Mouse (Mus musculus): ENCODE data around the gene Apom.

Gene Apom

DNA sequence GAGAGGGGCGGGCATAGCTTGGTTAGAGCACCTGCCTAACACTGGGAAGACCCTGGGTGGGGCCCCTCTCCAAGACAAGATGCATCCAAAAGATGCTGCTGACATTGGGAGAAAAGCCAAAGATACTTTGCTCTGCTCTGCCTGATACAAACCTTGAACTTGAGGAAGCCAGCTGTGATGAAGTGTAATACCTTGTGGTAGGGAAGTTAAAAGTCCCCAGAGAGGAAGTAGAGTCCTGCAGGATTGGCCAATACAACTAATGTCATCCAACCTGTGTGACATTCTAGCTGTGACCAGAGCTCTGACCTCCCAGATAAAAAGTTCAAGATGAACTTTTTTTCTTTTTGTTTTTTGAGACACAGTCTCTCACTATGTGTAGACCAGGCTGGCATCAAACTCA lies 6.8 kb downstream of the Apom start:
- TF ChIP-seq GATA4 (IDR thresholded peaks at IDR 0.05; ENCODE audit: insufficient replicate concordance, low read length) = no peak

DNA sequence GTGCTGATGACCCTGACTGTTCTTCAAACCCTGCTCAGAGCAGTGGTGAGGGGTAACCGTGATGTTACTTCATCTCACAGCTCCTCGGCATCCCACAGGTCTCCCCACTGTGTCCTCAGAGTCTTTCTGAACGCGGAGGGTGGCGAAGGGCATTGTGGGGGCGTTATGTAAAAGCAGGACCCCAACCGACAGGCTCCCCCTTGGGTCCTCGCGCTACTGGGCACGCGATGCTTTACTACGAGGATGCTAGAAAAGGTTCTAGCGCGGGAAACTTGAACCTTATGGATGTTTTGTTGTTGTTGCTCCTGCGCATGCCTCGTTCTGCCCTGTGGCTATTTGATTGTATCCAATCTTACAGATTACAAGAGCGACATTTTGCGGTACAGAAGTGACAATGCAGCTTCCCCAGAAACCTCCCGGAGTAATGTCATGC lies 10.0 kb downstream of the Apom start, which contains the start of gene Csnk2b:
Gene Csnk2b, minus strand, starts transcription at position 183 of the 433 bp plus-strand sequence.
- no peak for TF ChIP-seq GATA4 (IDR thresholded peaks at IDR 0.05; ENCODE audit: insufficient replicate concordance, low read length)

DNA sequence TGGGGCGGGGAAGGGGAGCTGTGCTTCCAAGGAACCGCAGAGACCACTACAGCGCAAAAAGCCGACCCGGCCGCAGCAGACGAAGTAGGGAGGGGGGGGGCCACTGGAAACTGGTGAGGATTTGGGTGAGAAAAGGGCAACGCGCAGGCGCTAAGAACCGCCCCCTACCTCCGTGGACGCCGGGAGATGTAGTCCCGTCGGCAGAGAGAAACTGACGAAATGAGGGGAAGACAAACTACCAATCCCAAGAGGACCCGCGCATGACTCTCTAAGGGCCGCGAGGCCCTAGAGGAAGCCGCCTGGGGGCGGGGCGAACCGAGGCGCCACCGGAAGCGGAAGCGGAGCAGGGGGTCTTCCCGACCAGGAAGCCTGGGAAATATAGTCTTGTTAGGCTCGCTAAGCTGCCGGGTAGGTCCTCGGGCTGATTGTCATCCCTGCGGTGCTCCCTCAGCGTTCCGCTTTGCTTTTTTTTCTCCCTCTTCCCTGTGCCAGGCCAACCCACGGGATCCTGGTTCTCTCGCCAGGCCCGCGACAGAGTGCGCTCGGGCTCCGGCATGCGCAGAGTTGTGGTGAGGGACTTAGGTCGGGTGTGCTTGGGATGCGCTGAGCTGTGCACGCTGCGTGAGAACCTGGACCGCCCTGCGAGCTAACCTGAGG lies 10.6 kb downstream of the Apom start, which contains the start of gene Gpank1:
Gene Gpank1, plus strand, starts transcription at position 313 of the 657 bp plus-strand sequence.
- TF ChIP-seq GATA4 (IDR thresholded peaks at IDR 0.05; ENCODE audit: insufficient replicate concordance, low read length) = no peak

DNA sequence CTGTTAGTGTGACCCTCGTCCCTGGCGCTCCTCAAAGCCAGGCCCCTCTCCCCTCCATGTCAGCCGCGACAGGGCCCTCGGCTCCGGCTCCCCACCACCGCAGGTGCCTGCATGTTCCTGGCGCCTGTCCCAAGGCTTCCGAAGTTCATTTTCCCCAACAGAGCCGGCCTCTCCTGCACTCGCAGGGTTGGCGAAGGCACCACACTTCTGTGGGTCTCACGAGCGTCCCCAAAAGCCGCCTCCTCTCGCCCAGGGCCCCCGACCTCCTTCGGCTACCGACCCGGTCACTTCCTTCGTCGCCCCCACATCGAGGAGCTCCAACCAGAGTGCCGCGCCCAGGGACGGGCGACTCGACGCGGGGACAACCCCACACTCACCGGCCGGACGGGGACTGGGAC lies 11.1 kb downstream of the Apom start:
- no peak for TF ChIP-seq GATA4 (IDR thresholded peaks at IDR 0.05; ENCODE audit: insufficient replicate concordance, low read length)

DNA sequence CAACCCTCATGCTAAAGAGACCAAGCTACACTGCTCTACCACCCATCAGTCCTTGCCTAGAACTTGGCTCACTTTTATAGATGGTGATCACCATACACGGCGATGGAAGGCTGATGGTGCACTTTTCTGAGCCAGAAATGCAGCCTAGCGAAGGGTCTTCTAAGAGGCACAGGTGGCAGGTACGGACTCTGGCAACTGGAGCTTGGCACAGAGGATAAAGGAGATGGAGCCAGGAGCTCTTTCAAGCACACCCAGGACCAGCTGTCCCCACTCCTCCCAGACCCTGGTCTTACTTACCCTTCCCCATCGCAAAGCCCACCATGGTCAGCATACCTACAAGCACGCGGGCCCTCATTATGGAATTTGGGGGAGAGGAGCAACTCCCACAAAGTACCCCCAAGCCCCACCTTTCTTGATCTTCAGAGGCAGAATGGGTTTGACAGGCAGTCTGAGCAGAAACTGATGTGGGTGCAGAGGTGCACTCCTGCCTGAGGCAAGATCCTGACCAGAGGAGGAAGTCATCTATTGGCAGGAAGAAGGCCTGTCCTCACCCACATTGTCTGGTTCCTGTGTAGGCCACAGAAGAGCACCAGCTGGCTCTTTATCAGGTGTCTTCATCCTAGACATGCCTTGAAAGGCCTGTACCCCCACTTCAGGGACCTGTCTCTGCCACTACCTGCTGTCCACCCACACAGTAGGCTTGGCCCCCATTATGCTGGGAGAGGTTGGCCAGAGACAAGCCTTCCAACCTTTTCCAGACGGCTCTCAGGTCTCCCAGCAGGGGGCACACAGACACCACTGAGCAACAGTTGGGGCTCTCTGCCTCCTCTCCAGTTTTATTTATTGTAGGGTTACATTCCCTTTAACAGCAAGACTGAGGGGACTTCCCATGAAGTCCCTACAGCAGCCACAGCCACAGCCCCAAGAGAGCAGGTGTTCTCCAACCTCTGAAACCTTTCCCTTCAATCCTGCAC lies 16.5 kb downstream of the Apom start, which contains the start of gene Ly6g5b:
Gene Ly6g5b, minus strand, starts transcription at position 383 of the 974 bp plus-strand sequence.
- TF ChIP-seq GATA4 (IDR thresholded peaks at IDR 0.05; ENCODE audit: insufficient replicate concordance, low read length) = no peak

DNA sequence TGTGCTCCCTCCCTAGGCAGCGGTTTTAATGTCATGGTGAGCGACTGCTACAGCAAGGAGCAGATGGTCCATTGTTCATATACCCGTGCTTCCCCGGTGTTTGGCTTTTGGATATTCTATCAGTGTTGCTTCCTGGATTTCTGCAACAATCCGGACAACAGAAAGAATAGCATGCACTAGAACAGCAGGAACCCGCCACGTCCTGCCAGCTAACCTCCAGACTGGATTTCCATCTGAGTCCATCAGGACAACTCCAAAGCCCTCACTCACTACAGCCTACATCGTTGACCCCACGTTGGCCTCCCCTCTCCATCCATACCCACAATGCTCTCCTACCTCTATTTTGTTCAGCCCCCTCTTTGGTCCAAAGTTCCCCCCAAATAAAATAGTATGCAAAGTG lies 20.1 kb downstream of the Apom start:
- peak; percentile 48; the same call in 1 of the 2 replicates for TF ChIP-seq GATA4 (IDR thresholded peaks at IDR 0.05; ENCODE audit: insufficient replicate concordance, low read length)

DNA sequence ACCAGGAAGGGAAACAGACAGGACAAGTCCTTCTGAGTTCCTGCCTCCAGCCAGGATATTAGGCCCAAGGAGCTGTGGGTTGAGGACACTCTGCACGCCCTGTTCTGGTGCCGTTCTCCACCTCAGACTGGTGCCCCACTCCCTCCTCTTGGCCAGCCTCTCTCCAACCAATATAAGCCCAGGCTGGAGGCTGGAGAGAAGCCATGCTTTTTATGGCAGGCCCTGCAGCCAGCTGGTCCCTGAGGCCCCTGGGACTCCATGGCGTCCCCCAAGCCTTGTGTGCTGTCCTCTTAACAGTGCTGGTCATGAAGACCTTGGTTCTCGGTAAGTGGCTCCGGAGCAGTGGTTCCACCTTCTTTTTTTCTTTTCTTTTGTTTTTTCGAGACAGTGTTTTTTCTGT lies 23.8 kb downstream of the Apom start, which contains the start of gene Ly6g5c:
Gene Ly6g5c, plus strand, starts transcription at position 183 of the 400 bp plus-strand sequence.
- no peak for TF ChIP-seq GATA4 (IDR thresholded peaks at IDR 0.05; ENCODE audit: insufficient replicate concordance, low read length)

DNA sequence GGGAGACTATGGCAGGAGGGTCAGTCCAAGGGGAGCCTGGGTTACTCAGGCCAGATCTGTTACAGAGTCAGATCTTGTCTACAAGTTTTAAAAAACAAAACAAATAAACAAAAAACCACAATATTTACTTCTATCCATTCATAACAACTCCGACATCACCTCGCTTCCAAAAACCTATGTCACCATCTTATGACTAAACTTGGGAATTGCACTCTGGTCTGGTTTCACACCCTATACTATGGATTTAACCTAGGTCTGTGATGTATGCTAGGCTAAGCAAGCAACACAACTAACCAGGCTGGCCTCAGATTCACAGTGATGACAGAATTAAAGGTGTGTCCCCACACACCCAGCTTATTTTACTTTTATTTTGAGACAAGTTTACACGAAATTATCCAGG lies 25.3 kb downstream of the Apom start:
- TF ChIP-seq GATA4 (IDR thresholded peaks at IDR 0.05; ENCODE audit: insufficient replicate concordance, low read length) = no peak

DNA sequence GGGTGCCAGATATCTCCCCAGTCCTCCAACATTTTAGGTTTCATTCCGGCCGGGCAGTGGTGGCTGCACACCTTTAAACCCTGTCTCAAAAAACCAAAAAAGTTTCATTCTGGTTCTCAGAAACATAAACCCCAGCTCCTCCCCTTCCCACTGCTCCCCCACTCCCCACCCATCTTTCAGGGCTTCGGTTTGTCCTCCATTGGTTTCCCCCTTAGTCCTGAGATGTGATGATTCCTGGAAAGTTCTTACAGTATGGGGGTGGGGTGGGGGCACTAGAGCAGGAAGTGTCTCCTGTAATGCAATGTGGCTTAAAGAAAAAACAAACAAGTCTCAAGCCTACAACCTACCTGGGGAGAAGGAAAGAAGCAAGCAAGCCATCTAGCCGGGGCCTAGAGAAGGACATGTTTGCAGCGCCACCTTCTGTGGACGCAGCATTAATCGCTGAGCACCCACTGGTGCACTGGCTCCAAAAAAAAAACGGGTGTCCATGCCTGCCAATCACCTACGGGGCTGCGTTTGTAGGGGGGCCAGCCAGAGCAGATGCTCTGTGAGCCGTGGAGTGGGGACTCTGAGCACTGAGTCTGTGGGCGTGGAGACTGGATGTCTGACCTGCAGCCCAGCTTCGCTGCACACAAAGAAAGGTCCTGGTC lies 26.0 kb downstream of the Apom start:
- TF ChIP-seq GATA4 (IDR thresholded peaks at IDR 0.05; ENCODE audit: insufficient replicate concordance, low read length) = no peak

DNA sequence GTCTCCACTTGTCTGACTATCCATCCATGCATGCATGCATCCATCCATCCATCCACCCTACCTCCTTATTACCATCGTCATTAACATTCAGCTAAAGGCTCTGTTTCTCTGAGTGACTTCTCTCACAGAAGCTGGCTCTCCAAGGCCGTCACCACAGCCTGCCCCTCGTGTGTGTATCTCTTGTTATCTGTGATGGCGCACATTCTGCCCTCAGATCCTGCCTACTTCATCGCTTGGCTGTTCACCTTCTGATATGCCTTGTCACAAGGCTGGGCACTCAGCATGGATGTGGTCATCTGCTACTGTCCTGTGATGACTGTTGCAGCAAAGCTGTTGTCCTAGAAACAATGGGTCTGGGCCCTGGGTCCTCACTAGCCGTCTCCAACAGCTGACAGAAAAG lies 27.1 kb downstream of the Apom start:
- no peak for TF ChIP-seq GATA4 (IDR thresholded peaks at IDR 0.05; ENCODE audit: insufficient replicate concordance, low read length)

DNA sequence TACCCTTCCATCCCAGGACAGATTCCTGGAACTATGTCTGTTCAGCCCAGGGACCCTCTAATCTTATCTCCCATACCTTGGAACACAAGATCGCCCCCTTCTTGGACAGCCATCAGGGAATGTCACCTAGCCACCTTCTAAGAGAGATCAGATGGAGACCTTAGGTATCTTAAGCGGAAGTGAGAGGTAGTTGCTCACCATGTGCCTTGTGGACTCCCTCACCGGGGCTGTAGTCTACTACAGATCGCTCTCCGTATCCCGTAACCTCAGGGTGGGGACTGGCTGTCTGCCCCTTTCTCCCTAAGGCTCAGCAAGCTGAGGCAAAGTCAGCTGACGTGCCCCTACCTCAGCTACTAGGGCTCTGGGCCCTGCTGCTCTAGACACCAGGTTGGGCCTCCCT lies 27.8 kb downstream of the Apom start:
- TF ChIP-seq GATA4 (IDR thresholded peaks at IDR 0.05; ENCODE audit: insufficient replicate concordance, low read length) = no peak

DNA sequence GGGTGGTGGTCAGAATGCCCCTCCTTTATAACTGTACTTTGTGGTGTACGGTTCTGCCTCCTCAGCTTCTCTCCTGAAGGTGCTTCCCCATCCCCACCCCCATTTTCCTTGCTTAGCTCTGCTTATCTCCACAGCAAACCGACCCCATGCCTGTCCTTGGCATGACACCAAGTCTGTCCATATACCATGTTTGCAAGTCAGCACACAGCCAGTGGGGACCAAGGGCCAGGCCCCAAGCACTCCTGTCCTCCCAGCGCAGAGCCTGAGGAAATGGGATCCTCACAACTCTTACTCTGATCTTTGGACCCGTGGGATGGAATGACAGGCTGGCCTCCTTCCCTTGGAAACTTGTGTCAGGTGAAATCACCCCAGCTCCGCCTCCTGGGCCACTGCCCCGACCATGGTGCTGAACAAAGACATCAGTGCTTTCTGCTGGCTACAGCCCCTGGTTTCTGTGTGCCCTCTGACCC lies 28.6 kb downstream of the Apom start:
- no peak for TF ChIP-seq GATA4 (IDR thresholded peaks at IDR 0.05; ENCODE audit: insufficient replicate concordance, low read length)

DNA sequence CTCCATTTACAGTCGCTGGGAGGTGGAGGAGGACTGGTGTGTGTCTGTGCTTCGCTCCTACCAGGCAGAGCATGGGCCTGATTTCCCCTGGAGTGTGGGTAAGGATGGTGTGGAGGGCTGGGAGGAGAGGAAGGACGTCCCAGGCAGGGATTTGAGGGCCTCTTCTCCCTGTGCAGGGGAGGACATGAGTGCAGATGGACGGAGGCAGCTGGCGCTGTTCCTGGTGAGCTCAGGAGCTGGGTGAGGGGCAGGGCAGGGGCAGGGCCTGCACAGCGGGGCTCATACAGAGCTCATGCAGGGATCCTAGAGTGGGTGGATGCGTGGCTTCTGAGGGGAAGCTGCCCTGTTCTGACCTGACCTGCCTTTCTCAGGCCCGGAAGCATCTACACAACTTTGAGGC lies 29.6 kb downstream of the Apom start:
- no peak for TF ChIP-seq GATA4 (IDR thresholded peaks at IDR 0.05; ENCODE audit: insufficient replicate concordance, low read length)

DNA sequence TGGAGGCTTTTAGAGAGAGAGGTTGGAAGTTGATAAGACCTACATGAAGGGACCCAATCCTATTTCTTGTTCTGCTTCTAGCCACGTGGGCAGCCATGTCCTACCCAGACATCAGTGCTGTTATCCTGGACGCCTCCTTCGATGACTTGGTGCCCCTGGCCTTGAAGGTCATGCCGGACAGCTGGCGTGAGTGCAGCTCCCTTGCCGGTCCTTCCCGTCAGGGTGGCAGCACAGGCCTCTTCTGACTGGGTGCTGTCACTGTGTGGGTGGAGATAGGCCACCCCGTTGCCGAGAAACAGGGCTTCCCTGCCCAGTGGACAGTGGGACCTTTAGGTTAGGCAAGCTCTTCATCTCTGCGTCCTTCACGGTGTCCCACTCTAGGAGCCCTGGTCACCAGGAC lies 30.7 kb downstream of the Apom start:
- TF ChIP-seq GATA4 (IDR thresholded peaks at IDR 0.05; ENCODE audit: insufficient replicate concordance, low read length) = no peak

DNA sequence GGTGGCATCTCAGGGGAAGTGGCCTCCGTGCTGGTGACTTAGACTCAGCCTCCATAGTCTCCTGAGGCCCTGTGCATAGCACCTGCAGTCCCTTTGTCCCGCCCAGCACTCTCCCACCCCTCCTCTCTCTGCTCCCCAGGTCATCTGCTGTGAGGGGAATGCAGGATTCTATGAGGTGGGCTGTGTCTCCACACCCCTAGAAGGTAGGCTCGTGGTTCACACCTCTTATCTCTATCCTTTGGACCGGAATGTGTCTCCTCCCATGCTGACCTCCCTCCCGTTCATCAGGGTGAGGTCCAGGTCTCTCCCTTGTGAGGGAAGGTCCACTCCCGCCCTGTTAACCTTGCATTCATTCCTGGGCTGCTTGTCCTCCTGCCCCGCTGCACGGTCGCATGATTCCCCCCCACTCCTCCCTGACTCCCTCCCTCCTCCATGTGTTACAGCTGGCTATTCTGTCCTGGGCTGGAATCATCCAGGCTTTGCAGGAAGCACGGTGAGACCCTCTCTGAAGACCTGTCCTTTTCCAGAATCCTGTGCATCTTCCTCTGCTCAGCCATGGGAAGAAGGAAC lies 31.6 kb downstream of the Apom start:
- TF ChIP-seq GATA4 (IDR thresholded peaks at IDR 0.05; ENCODE audit: insufficient replicate concordance, low read length) = no peak
